Mouse (Mus musculus): ENCODE results near the gene Msrb1. TPM values are rescaled to one million over a fixed set of nuclear protein-coding genes. Genes with fewer than 3 reads are reported as not detected.

Gene Msrb1
- total RNA-seq, 1 experiment = 30.2 TPM

DNA sequence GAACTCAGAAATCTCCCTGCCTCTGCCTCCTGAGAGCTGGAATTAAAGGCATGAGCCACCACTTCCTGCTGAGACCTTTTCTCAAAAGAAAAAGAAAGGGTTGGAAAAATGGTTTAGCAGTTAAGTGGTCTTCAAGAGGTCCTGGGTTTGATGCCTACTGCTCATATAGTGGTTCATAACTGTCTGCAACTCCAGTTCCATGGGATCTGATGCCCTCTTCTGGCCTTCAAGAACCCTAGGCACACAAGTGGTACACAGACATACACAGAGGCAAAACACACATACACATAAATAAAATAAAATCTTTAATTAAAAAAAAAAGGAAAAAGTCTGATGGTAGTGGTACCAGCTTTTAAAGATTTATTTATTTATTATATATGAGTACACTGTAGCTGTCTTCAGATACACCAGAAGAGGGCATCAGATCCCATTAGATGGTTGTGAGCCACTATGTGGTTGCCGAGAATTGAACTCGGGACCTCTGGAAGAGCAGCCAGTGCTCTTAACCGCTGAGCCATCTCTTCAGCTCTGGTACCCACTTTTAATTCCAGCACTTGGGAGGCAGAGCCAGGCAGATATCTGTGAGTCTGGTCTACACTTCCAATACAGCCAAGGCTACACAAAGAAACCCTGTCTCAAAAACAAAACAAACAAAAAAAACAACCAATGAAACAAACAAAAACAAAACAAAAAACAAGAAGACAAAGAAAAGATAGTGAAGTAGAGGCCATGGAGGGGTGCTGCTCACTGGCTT is 10.6 kb upstream of the Msrb1 start:
- in situ Hi-C loops (cut with MboI; ENCODE audit: low sequenced_read_pairs in 2 of 2, unreplicated experiment in 2 of 2) = no loop called here
- Histone ChIP-seq H3K4me3 (ENCODE audit: insufficient read depth in 1 of 2, low read depth in 1 of 2, low read length in 2 of 2, poor library complexity in 1 of 2, severe bottlenecking in 1 of 2) (no peak overlapping the region), H3K27ac (ENCODE audit: insufficient read depth, low read depth, low read length, poor library complexity, severe bottlenecking) (no peak overlapping the region), H3K4me1 (ENCODE audit: control insufficient read depth in 2 of 2, insufficient read depth in 2 of 2, low read length in 2 of 2, poor library complexity in 1 of 2) (peaks cover 0 to 8% of the 10 kb centered on the region in 2 experiments; a peak in 1 of 4 replicates), H3K9ac (ENCODE audit: insufficient read depth, low read depth, low read length, poor library complexity, severe bottlenecking) (no peak overlapping the region), H3K36me3 (ENCODE audit: control insufficient read depth, insufficient read depth, low read length, poor library complexity, severe bottlenecking) (peaks cover 16% of the 10 kb centered on the region), H3K9me3 (ENCODE audit: control insufficient read depth, insufficient read depth, low read depth, low read length) (no peaks in the 10 kb centered on the region)
- no peak for DNase-seq (ENCODE audit: low read depth, low spot score)
- TF ChIP-seq ZC3H11A (IDR thresholded peaks at IDR 0.05; ENCODE audit: borderline replicate concordance, low read depth, low read length) = no peak
- no peak for TF ChIP-seq ZNF384 (IDR thresholded peaks at IDR 0.05; ENCODE audit: low read depth, low read length)
- no peak for TF ChIP-seq HCFC1 (IDR thresholded peaks at IDR 0.05; ENCODE audit: borderline replicate concordance, insufficient read depth, low read length)
- no peak for TF ChIP-seq CHD2 (IDR thresholded peaks at IDR 0.05; ENCODE audit: low read depth, low read length)
- TF ChIP-seq MAFK (IDR thresholded peaks at IDR 0.05; ENCODE audit: insufficient read depth, low read depth, low read length) = no peak

DNA sequence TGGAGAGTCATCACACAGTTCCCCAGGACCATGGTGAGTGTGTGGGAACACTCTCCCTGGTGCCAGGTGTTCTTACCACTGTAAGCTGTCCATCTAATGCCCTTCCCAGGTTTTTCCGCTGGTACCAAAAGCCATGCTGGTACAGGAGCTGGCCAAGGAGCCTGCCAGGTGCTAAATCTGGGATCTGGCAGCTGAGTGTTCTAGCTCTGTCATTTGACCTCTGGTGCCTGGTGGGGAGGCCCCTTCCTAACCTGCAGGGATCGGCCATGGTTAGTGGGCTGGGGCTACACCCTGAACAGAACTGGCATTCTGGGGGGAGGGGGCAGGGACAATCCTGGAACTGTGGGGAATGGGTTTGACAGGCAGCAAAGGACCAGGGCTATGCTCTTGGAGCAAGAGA is 8.8 kb upstream of the Msrb1 start, which contains the start of gene Rpl3l:
Gene Rpl3l, plus strand, starts transcription at position 203 of the 400 bp plus-strand sequence.
- Histone ChIP-seq H3K4me3 (ENCODE audit: insufficient read depth in 1 of 2, low read depth in 1 of 2, low read length in 2 of 2, poor library complexity in 1 of 2, severe bottlenecking in 1 of 2) (peak within 1 kb of the TSS in 1 of 2 experiments; percentile 40; a peak in 1 of 4 replicates), H3K27ac (ENCODE audit: insufficient read depth, low read depth, low read length, poor library complexity, severe bottlenecking) (no peak within 1 kb of the TSS), H3K9ac (ENCODE audit: insufficient read depth, low read depth, low read length, poor library complexity, severe bottlenecking) (peak within 1 kb of the TSS; percentile 29; the same call in 1 of the 2 replicates), H3K9me3 (ENCODE audit: control insufficient read depth, insufficient read depth, low read depth, low read length) (no peaks in the 10 kb centered on the region), H3K36me3 (ENCODE audit: control insufficient read depth, insufficient read depth, low read length, poor library complexity, severe bottlenecking) (0 out of 2 replicates have a peak, but pooled peaks cover under 1% of the 10 kb centered on the region), H3K4me1 (ENCODE audit: control insufficient read depth in 2 of 2, insufficient read depth in 2 of 2, low read length in 2 of 2, poor library complexity in 1 of 2) (peaks cover 0 to 8% of the 10 kb centered on the region in 2 experiments; a peak in 1 of 4 replicates)
- in situ Hi-C loops (cut with MboI; ENCODE audit: low sequenced_read_pairs in 2 of 2, unreplicated experiment in 2 of 2) = no loop called here
- no peak for DNase-seq (ENCODE audit: low read depth, low spot score)
- TF ChIP-seq CHD2 (IDR thresholded peaks at IDR 0.05; ENCODE audit: low read depth, low read length) = no peak
- no peak for TF ChIP-seq HCFC1 (IDR thresholded peaks at IDR 0.05; ENCODE audit: borderline replicate concordance, insufficient read depth, low read length)
- TF ChIP-seq MAFK (IDR thresholded peaks at IDR 0.05; ENCODE audit: insufficient read depth, low read depth, low read length) = no peak
- no peak for TF ChIP-seq ZNF384 (IDR thresholded peaks at IDR 0.05; ENCODE audit: low read depth, low read length)
- no peak for TF ChIP-seq ZC3H11A (IDR thresholded peaks at IDR 0.05; ENCODE audit: borderline replicate concordance, low read depth, low read length)

DNA sequence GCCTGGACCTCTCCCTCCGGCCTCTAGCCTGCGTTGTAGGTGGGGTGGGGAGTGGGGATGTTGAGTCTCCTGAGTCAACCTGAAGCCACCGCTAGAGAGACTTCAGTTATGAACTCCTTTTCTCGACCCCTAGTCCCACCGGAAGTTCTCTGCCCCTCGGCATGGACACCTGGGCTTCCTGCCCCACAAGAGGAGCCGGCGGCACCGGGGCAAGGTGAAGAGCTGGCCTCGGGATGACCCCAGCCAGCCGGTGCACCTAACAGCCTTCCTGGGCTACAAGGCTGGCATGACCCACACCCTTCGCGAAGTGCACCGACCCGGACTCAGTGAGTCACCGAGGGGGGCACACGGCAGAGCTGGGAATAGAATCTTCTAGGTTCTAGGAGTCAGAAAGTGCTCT is 8.3 kb upstream of the Msrb1 start:
- H3K4me3 ChIP-seq (ENCODE audit: insufficient read depth in 1 of 2, low read depth in 1 of 2, low read length in 2 of 2, poor library complexity in 1 of 2, severe bottlenecking in 1 of 2) = peak overlapping the region in 1 of 2 experiments; percentile 40; a peak in 1 of 4 replicates

DNA sequence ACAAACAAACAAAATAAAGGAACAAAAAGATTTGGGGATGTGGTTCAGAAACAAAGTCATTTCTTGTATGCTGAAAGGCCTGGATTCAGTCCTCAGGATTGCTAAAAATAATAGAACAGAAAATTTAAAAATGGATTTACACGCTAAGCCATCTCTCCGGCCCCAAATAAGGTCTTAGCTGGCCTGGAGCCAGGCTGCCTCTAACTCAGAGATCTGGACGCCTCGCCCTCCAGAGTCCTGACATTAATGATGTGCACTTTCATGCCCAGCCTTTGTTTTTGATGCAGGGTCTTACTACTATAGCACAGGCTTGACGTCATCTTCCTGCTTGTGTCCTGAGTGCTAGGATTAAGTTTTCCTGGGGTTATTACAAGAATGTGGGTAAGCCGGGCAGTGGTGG is 7.4 kb upstream of the Msrb1 start:
- H3K36me3 ChIP-seq (ENCODE audit: control insufficient read depth, insufficient read depth, low read length, poor library complexity, severe bottlenecking) = no peaks in the 10 kb centered on the region

More for the DNA sequence above, 8.3 kb upstream of the Msrb1 start:
- Histone ChIP-seq H3K36me3 (ENCODE audit: control insufficient read depth, insufficient read depth, low read length, poor library complexity, severe bottlenecking) (no peaks in the 10 kb centered on the region), H3K27ac (ENCODE audit: insufficient read depth, low read depth, low read length, poor library complexity, severe bottlenecking) (no peak overlapping the region), H3K4me1 (ENCODE audit: control insufficient read depth in 2 of 2, insufficient read depth in 2 of 2, low read length in 2 of 2, poor library complexity in 1 of 2) (peaks cover 1 to 8% of the 10 kb centered on the region in 2 experiments; a peak in 1 of 4 replicates), H3K9ac (ENCODE audit: insufficient read depth, low read depth, low read length, poor library complexity, severe bottlenecking) (peak overlapping the region; percentile 29; the same call in 1 of the 2 replicates), H3K9me3 (ENCODE audit: control insufficient read depth, insufficient read depth, low read depth, low read length) (no peaks in the 10 kb centered on the region)
- TF ChIP-seq HCFC1 (IDR thresholded peaks at IDR 0.05; ENCODE audit: borderline replicate concordance, insufficient read depth, low read length) (no peak), CHD2 (IDR thresholded peaks at IDR 0.05; ENCODE audit: low read depth, low read length) (no peak), MAFK (IDR thresholded peaks at IDR 0.05; ENCODE audit: insufficient read depth, low read depth, low read length) (no peak), ZC3H11A (IDR thresholded peaks at IDR 0.05; ENCODE audit: borderline replicate concordance, low read depth, low read length) (no peak), ZNF384 (IDR thresholded peaks at IDR 0.05; ENCODE audit: low read depth, low read length) (no peak)
- in situ Hi-C loops (cut with MboI; ENCODE audit: low sequenced_read_pairs in 2 of 2, unreplicated experiment in 2 of 2) = no loop called here
- no peak for DNase-seq (ENCODE audit: low read depth, low spot score)

More for the DNA sequence above, 7.4 kb upstream of the Msrb1 start:
- Histone ChIP-seq H3K9me3 (ENCODE audit: control insufficient read depth, insufficient read depth, low read depth, low read length) (no peaks in the 10 kb centered on the region), H3K9ac (ENCODE audit: insufficient read depth, low read depth, low read length, poor library complexity, severe bottlenecking) (no peak overlapping the region), H3K27ac (ENCODE audit: insufficient read depth, low read depth, low read length, poor library complexity, severe bottlenecking) (no peak overlapping the region), H3K4me1 (ENCODE audit: control insufficient read depth in 2 of 2, insufficient read depth in 2 of 2, low read length in 2 of 2, poor library complexity in 1 of 2) (peaks cover 1 to 10% of the 10 kb centered on the region in 2 experiments; a peak in 1 of 4 replicates), H3K4me3 (ENCODE audit: insufficient read depth in 1 of 2, low read depth in 1 of 2, low read length in 2 of 2, poor library complexity in 1 of 2, severe bottlenecking in 1 of 2) (no peak overlapping the region)
- in situ Hi-C loops (cut with MboI; ENCODE audit: low sequenced_read_pairs in 2 of 2, unreplicated experiment in 2 of 2) = no loop called here
- TF ChIP-seq MAFK (IDR thresholded peaks at IDR 0.05; ENCODE audit: insufficient read depth, low read depth, low read length) (no peak), HCFC1 (IDR thresholded peaks at IDR 0.05; ENCODE audit: borderline replicate concordance, insufficient read depth, low read length) (no peak), ZNF384 (IDR thresholded peaks at IDR 0.05; ENCODE audit: low read depth, low read length) (no peak), CHD2 (IDR thresholded peaks at IDR 0.05; ENCODE audit: low read depth, low read length) (no peak), ZC3H11A (IDR thresholded peaks at IDR 0.05; ENCODE audit: borderline replicate concordance, low read depth, low read length) (no peak)
- DNase-seq (ENCODE audit: low read depth, low spot score) = no peak
